Mouse (Mus musculus) forebrain, embryonic 11.5 days (tissue): Measurements from ENCODE around the gene Sympk. TPM values are rescaled to one million over a fixed set of nuclear protein-coding genes. Genes with fewer than 3 reads are reported as not detected.

Source experiments
- ATAC-seq: fragments of 200-750 bp; cut with Nextera tagmentation; replicated peaks from 2 replicates; pipeline ENCODE4 v1.8.0; 2017; ENCODE audit warnings: moderate TSS enrichment; ENCODE audit not compliant: low FRiP score
- DNase-seq: peaks from one replicate; pipeline ENCODE4 v3.0.0-alpha.2; 2017; ENCODE audit warnings: low spot score
- H3K27ac ChIP-seq: fragments of 300-500 bp; sonication (generic); 2 replicates; pipeline ENCODE4 v1.5.1; 2014; ENCODE audit warnings: low read depth, low read length
- H3K27me3 ChIP-seq: fragments of 300-500 bp; sonication (generic); 2 replicates; pipeline ENCODE4 v1.6.1; 2014; ENCODE audit warnings: mild to moderate bottlenecking, low read length, mixed read lengths; ENCODE audit not compliant: control insufficient read depth, insufficient read depth
- H3K36me3 ChIP-seq: fragments of 300-500 bp; sonication (generic); 2 replicates; pipeline ENCODE4 v1.6.1; 2014; ENCODE audit warnings: mild to moderate bottlenecking, low read length, moderate library complexity, mixed read lengths; ENCODE audit not compliant: control insufficient read depth, insufficient read depth
- H3K4me1 ChIP-seq: fragments of 300-500 bp; sonication (generic); replicated peaks from 2 replicates; pipeline ENCODE4 v1.6.1; 2014; ENCODE audit warnings: low read length, mixed read lengths; ENCODE audit not compliant: control insufficient read depth, insufficient read depth
- H3K4me2 ChIP-seq: fragments of 300-500 bp; sonication (generic); 2 replicates; pipeline ENCODE4 v1.6.1; 2014; ENCODE audit warnings: low read depth, mild to moderate bottlenecking, low read length, moderate library complexity, mixed read lengths; ENCODE audit not compliant: severe bottlenecking
- H3K4me3 ChIP-seq: fragments of 300-500 bp; sonication (generic); 2 replicates; pipeline ENCODE4 v1.5.1; 2014; ENCODE audit warnings: low read depth, low read length
- H3K9ac ChIP-seq: fragments of 300-500 bp; sonication (generic); 2 replicates; pipeline ENCODE4 v1.6.1; 2014; ENCODE audit warnings: low read length
- H3K9me3 ChIP-seq: fragments of 300-500 bp; sonication (generic); 2 replicates; pipeline ENCODE4 v1.6.1; 2016; ENCODE audit warnings: low read length, mixed read lengths; ENCODE audit not compliant: control insufficient read depth
- WGBS: fragments of 180-500 bp; shearing (Covaris S2); extraction: QIAGEN DNeasy Blood & Tissue Kit; methylation state at CpG from one replicate; pipeline ENCODE4 v1.1.7; 2014; 5-methylcytosine and 5-hydroxymethylcytosine counted together
- polyA plus RNA-seq: library from polyadenylated mRNA; unstranded; fragments of >200 nt; fragmentation: Nextera tagmentation; extraction: Ambion mirVana; gene quantifications from 2 replicates; pipeline ENCODE4 v1.2.1, GENCODE M21; 2014

Gene Sympk
- polyA plus RNA-seq, 1 experiment from 2014 or later: 31.0 TPM

DNA sequence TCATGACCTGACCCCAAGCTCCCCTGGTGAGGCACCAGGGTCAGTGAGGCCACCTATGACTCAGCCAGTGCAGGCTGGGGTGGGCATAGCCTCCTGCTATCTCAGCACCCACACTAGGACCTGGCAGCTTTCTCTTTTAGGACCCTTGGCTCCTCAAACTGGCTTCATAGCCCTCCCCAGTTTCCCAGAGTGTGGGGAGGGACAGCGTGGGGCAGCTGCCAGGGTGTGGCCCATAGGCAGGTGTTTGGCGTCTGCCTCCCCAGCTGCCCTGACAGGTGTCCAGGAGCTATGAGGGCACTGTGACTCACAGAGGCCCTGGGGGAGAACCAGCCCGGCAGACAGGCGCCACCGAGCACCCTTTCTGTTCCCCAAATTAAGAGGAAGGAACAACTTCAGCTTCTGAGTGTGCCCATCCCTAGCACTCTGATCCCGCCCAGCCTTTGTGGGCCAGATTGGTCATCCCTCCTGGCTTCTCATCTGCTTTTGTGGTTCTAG is 60.1 kb downstream of the Sympk start:
- no peak overlapping the region for H3K9ac ChIP-seq
- no peak overlapping the region for H3K4me3 ChIP-seq
- H3K4me1 ChIP-seq: peaks cover 7% of the 10 kb centered on the region
- no peaks in the 10 kb centered on the region for H3K27me3 ChIP-seq
- H3K27ac ChIP-seq: no peak overlapping the region
- WGBS: 77% methylated on average over 6 of the region's 6 CpGs
- no peak for DNase-seq
- H3K36me3 ChIP-seq: peaks cover 12% of the 10 kb centered on the region
- H3K4me2 ChIP-seq: no peak overlapping the region
- ATAC-seq: no peak
- no peaks in the 10 kb centered on the region for H3K9me3 ChIP-seq

DNA sequence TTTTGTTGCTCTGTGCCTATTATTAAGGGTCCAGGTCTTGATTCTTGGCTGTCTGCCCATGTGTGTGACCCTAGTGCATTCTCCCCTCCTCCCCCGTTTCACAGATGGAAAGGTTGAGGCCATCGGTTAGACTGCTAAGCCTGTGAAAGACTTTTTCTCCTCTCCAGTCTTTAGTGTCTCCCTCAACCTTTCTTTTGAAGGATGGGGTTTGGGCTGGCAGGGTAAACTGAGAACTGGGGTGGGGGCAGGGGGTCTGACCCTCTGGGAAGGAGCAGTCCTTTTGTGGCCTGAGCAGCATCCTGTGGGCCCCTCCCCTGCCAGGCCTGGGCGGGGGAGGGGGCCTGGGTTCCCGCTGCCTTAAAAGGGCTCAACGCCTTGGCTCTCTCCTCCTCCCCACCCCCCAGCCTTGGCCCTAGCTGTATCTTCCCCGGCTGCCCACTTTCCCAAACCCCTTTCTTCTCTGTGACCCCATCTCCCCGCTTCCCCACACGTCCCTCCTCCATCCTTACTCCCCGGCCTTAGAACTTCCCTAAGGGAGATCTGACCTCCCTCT is 60.8 kb downstream of the Sympk start:
- DNase-seq: no peak
- peaks cover 7% of the 10 kb centered on the region for H3K4me1 ChIP-seq
- ATAC-seq: no peak
- no peaks in the 10 kb centered on the region for H3K27me3 ChIP-seq
- 0 out of 2 replicates have a peak overlapping the region, but pooled peaks have one; percentile 1 for H3K9ac ChIP-seq
- no peak overlapping the region for H3K27ac ChIP-seq
- peaks cover 10% of the 10 kb centered on the region for H3K36me3 ChIP-seq
- 21% methylated on average over 9 of the region's 9 CpGs for WGBS
- no peaks in the 10 kb centered on the region for H3K9me3 ChIP-seq
- H3K4me2 ChIP-seq: no peak overlapping the region
- no peak overlapping the region for H3K4me3 ChIP-seq

DNA sequence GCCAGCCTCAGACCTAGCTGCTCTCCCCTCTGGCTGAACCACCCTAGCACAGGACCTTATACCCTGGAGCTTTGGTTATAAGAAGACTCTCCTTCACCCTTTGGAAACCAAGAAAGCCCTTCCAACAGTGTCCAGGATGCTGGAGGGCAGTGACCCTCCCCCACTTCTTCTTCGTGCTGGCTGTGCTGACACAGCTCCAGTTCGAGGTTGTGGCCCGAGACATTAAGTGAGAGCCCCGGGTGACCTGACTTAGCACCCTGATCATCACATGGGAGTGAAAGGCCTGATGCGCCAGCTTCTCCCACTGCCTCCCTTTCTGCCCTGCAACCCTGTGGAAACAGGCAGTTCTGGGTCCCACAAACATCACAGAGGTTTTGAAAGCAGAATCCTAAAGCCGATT is 61.3 kb downstream of the Sympk start:
- Histone ChIP-seq H3K27me3 (no peaks in the 10 kb centered on the region; the same call in 1 of the 2 replicates), H3K36me3 (peaks cover 6% of the 10 kb centered on the region), H3K4me2 (0 out of 2 replicates have a peak overlapping the region, but pooled peaks have one; percentile 24), H3K9me3 (no peaks in the 10 kb centered on the region), H3K27ac (no peak overlapping the region), H3K9ac (0 out of 2 replicates have a peak overlapping the region, but pooled peaks have one; percentile 1), H3K4me1 (peaks cover 7% of the 10 kb centered on the region), H3K4me3 (no peak overlapping the region)
- no peak for DNase-seq
- ATAC-seq: no peak
- 10% methylated on average over 6 of the region's 6 CpGs for WGBS

DNA sequence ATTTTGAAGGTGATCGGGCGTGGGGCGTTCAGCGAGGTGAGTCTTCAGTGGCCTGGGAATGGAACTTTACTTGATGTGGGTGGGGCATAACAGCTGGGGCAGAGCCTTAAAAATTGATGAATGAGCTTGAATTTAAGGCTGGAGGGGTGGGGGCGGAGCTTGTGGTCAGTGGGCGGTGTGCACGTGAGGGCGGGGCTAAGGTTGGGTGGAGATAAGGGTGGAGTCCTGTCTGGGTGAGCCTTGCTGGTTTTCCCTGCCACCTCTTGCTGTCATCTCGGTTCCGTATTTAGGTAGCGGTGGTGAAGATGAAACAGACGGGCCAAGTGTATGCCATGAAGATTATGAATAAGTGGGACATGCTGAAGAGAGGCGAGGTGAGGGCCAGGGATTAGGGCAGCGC is 61.9 kb downstream of the Sympk start:
- Histone ChIP-seq H3K4me2 (0 out of 2 replicates have a peak overlapping the region, but pooled peaks have one; percentile 24), H3K4me3 (no peak overlapping the region), H3K27ac (no peak overlapping the region), H3K27me3 (peaks cover 4% of the 10 kb centered on the region; the same call in 1 of the 2 replicates), H3K4me1 (peaks cover 7% of the 10 kb centered on the region), H3K9me3 (no peaks in the 10 kb centered on the region), H3K36me3 (peaks cover 2% of the 10 kb centered on the region; the same call in 1 of the 2 replicates), H3K9ac (no peak overlapping the region)
- WGBS: 9% methylated on average over 14 of the region's 14 CpGs
- 0 out of 2 replicates have a peak, but pooled peaks have one; percentile 31 for ATAC-seq
- DNase-seq: no peak

DNA sequence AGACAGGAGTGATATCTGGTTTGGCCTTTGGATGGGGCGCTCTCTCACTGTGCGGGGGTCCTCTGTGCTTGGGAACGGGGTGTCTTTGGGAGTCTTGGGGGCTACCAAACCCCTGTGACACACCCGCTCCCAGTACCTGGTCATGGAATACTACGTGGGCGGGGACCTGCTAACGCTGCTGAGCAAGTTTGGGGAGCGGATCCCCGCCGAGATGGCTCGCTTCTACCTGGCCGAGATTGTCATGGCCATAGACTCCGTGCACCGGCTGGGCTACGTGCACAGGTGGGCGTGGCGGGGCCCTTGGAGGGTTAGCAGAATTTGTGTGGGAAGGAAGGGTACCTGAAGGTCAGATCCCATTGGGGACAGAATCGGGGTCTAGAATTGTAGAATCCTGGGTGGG is 62.6 kb downstream of the Sympk start:
- 55% methylated on average over 18 of the region's 18 CpGs for WGBS

DNA sequence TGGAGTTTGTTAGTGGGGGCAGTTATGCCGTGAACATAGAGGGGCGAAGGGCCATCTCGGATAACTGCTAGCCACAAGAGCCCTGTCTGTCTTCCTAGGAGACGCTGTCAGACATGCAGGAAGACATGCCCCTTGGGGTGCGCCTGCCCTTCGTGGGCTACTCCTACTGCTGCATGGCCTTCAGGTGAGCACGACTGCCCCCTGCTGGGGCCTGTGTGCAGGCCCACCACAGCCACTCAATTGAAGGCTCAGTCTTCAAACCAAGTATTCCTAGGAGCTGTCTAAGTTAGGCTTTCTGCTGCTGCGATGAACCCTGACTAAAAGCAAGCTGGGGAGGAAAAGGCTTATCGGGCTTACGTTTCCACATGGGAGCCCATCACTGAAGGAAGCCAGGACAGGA is 64.6 kb downstream of the Sympk start:
- Histone ChIP-seq H3K4me3 (no peak overlapping the region), H3K9ac (no peak overlapping the region), H3K27me3 (peaks cover 13% of the 10 kb centered on the region), H3K4me1 (peaks cover 25% of the 10 kb centered on the region), H3K36me3 (no peaks in the 10 kb centered on the region; the same call in 1 of the 2 replicates), H3K9me3 (no peaks in the 10 kb centered on the region), H3K4me2 (no peak overlapping the region), H3K27ac (no peak overlapping the region)
- DNase-seq: peak; percentile 85
- 49% methylated on average over 10 of the region's 10 CpGs for WGBS
- no peak for ATAC-seq

More for the DNA sequence above, 62.6 kb downstream of the Sympk start:
- Histone ChIP-seq H3K4me1 (peaks cover 9% of the 10 kb centered on the region), H3K4me2 (no peak overlapping the region), H3K9me3 (no peaks in the 10 kb centered on the region), H3K36me3 (peaks cover 1% of the 10 kb centered on the region; the same call in 1 of the 2 replicates), H3K9ac (no peak overlapping the region), H3K4me3 (no peak overlapping the region), H3K27ac (no peak overlapping the region), H3K27me3 (peaks cover 11% of the 10 kb centered on the region)
- DNase-seq (no peak), ATAC-seq (no peak)

DNA sequence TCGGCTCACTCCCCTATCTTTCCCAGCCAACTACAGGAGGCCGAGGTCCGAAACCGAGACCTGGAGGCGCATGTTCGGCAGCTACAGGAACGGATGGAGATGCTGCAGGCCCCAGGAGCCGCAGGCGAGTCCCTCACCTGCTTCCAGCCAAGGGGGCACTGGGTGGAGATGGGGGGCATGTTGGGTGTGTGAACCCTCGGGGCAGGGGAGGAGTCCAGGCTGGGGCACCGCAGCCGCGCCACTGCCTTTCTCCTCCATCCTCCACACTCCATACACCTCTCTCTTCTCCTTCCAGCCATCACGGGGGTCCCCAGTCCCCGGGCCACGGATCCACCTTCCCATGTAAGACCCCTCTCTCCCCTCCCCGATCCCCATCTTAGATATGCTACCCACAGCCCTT is 67.7 kb downstream of the Sympk start:
- no peaks in the 10 kb centered on the region; the same call in 1 of the 2 replicates for H3K36me3 ChIP-seq
- peaks cover 29% of the 10 kb centered on the region for H3K4me1 ChIP-seq

DNA sequence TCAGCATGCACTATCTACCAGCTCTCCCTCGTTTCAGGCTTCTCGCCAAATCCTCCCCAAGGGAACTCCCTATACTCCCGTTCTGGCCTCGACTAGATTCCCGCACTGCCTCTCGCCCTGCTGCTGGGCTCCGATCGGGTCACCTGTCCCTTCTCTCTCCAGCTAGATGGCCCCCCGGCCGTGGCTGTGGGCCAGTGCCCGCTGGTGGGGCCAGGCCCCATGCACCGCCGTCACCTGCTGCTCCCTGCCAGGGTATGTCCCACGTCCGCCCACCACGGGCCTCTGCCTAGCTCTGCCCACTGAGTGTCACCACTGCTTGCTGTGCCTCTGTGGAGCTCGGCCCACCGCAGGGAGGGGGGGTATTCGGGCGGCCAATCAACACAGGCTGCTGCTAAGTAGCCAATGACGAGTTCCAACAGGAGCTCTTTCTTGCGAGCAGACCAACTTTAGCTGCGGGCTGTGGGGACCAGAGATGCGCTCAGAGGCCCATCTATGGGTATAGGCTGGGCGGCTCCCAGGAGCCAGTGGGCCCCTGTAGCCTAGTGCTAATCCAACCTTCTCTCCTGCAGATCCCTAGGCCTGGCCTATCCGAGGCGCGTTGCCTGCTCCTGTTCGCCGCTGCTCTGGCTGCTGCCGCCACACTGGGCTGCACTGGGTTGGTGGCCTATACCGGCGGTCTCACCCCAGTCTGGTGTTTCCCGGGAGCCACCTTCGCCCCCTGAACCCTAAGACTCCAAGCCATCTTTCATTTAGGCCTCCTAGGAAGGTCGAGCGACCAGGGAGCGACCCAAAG is 68.4 kb downstream of the Sympk start:
- WGBS: 4% methylated on average over 38 of the region's 38 CpGs
- Histone ChIP-seq H3K36me3 (no peaks in the 10 kb centered on the region), H3K9me3 (no peaks in the 10 kb centered on the region), H3K4me3 (peak overlapping the region; percentile 72), H3K9ac (peak overlapping the region; percentile 56), H3K4me1 (peaks cover 33% of the 10 kb centered on the region), H3K4me2 (peak overlapping the region; percentile 95), H3K27me3 (peaks cover 13% of the 10 kb centered on the region), H3K27ac (peak overlapping the region; percentile 76)
- DNase-seq (peak; percentile 91), ATAC-seq (peak; percentile 68)

More for the DNA sequence above, 67.7 kb downstream of the Sympk start:
- no peak for ATAC-seq
- Histone ChIP-seq H3K27ac (no peak overlapping the region), H3K9ac (peak overlapping the region; percentile 30), H3K27me3 (peaks cover 13% of the 10 kb centered on the region), H3K4me2 (peak overlapping the region; percentile 95), H3K4me3 (peak overlapping the region; percentile 72; the same call in 1 of the 2 replicates), H3K9me3 (no peaks in the 10 kb centered on the region)
- WGBS: 17% methylated on average over 14 of the region's 17 CpGs
- peak; percentile 65 for DNase-seq
